Mouse (Mus musculus) kidney, embryonic 14.5 days (tissue): ENCODE measurements around the gene Foxred2. TPM values are rescaled to one million over a fixed set of nuclear protein-coding genes. Genes with fewer than 3 reads are reported as not detected.
A peak's percentile ranks its signal among the peaks of the same experiment; 100 is the strongest.

Experiments used
- ATAC-seq: fragments of 200-750 bp; cut with Nextera tagmentation; 2 replicates; pipeline ENCODE4 v1.8.0; 2017; ENCODE audit warnings: moderate number of reproducible peaks, mild to moderate bottlenecking, moderate TSS enrichment, moderate library complexity; ENCODE audit not compliant: low FRiP score, low TSS enrichment
- H3K27ac ChIP-seq: fragments of 300-500 bp; sonication (generic); 2 replicates; pipeline ENCODE4 v1.5.1; 2014; ENCODE audit warnings: low read depth, mild to moderate bottlenecking, low read length, moderate library complexity, mixed read lengths
- H3K27me3 ChIP-seq: fragments of 300-500 bp; sonication (generic); 2 replicates; pipeline ENCODE4 v1.6.1; 2014; ENCODE audit warnings: mild to moderate bottlenecking, low read length; ENCODE audit not compliant: control insufficient read depth, insufficient read depth
- H3K36me3 ChIP-seq: fragments of 300-500 bp; sonication (generic); 2 replicates; pipeline ENCODE4 v1.6.1; 2014; ENCODE audit warnings: low read length, mixed read lengths; ENCODE audit not compliant: control insufficient read depth, insufficient read depth
- H3K4me1 ChIP-seq: fragments of 300-500 bp; sonication (generic); 2 replicates; pipeline ENCODE4 v1.6.1; 2014; ENCODE audit warnings: low read length, mixed read lengths; ENCODE audit not compliant: control insufficient read depth, insufficient read depth
- H3K4me2 ChIP-seq: fragments of 300-500 bp; sonication (generic); replicated peaks from 2 replicates; pipeline ENCODE4 v1.6.1; 2014; ENCODE audit warnings: low read depth, mild to moderate bottlenecking, low read length
- H3K4me3 ChIP-seq: fragments of 300-500 bp; sonication (generic); 2 replicates; pipeline ENCODE4 v1.5.1; 2014; ENCODE audit warnings: mild to moderate bottlenecking, low read length
- H3K9ac ChIP-seq: fragments of 300-500 bp; sonication (generic); 2 replicates; pipeline ENCODE4 v1.6.1; 2014; ENCODE audit warnings: low read depth, mild to moderate bottlenecking, low read length, moderate library complexity
- H3K9me3 ChIP-seq: fragments of 300-500 bp; sonication (generic); 2 replicates; pipeline ENCODE4 v1.6.1; 2016; ENCODE audit warnings: low read length; ENCODE audit not compliant: control insufficient read depth
- WGBS: fragments of 180-500 bp; shearing (Covaris S2); extraction: QIAGEN DNeasy Blood & Tissue Kit; methylation state at CpG from one replicate; pipeline ENCODE4 v1.1.7; 2014; 5-methylcytosine and 5-hydroxymethylcytosine counted together
- polyA plus RNA-seq: library from polyadenylated mRNA; unstranded; fragments of >200 nt; fragmentation: Nextera tagmentation; extraction: Ambion mirVana; gene quantifications from 2 replicates; pipeline ENCODE4 v1.2.1, GENCODE M21; 2014

The Foxred2 gene
- 4.2 and 6.2 TPM in 2 replicates for polyA plus RNA-seq

DNA sequence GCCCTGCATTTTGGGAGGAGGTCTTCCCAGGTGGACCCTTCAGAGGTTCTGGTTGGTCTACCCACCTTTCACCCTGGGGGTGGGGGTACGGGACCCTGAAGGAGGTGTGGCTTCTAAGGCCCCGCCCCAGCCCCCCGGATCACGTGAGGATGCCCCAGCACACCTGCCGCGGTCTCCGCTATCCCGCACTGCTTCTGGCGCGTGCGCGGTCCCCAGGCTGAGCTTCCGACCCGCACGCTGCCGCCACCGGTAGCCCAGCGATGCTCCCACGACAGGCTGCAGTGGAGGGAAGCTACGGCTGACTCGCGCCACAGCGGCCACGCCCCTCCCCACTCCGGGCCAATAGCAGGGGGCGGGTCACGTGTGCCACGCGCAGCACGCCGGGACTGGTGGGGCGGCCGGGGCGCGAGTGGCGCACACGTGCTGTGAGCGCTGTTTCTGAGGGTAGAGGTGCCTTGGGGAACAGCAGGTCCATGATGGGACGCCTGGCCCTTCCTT lies at the start of gene Foxred2:
Foxred2 (minus strand) TSS at position 319 of the 498 bp plus-strand sequence.
- Histone ChIP-seq H3K27me3 (peaks cover 8% of the 10 kb centered on the region), H3K9ac (peak within 1 kb of the TSS; percentile 44), H3K27ac (no peak within 1 kb of the TSS), H3K9me3 (no peaks in the 10 kb centered on the region), H3K4me2 (peak within 1 kb of the TSS; percentile 69), H3K36me3 (peaks cover 33% of the 10 kb centered on the region), H3K4me1 (peaks cover 13% of the 10 kb centered on the region), H3K4me3 (peak within 1 kb of the TSS; percentile 39)
- under 1% methylated on average over 39 of the region's 39 CpGs for WGBS
- ATAC-seq = peak; percentile 94

DNA sequence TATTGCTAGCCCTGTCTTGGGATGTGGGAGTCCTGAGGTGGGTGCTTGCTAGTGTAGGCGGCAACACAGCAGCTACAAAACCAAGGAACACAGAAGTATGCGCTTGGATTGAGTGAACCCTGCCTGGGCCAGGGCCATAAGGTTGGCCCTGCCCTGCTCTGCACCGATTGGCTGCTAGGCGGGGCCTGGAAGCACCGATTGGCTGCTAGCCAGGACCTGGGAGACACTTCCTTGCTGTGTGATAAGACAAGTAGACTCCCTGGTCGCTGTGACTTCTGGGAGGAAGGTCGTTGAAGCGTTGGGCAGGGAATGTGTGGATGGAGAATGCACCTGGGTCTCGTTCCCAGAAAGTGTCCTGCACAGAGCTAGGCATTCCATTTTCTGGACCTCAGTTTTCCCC lies 47.4 kb upstream of the Foxred2 start:
- ATAC-seq = peak; percentile 71
- no peak overlapping the region for H3K9ac ChIP-seq
- H3K4me1 ChIP-seq = no peaks in the 10 kb centered on the region
- no peak overlapping the region for H3K4me3 ChIP-seq
- H3K27ac ChIP-seq = no peak overlapping the region
- no peaks in the 10 kb centered on the region for H3K9me3 ChIP-seq
- H3K4me2 ChIP-seq = no peak overlapping the region
- no peaks in the 10 kb centered on the region for H3K27me3 ChIP-seq
- WGBS = 40% methylated on average over 9 of the region's 9 CpGs
- H3K36me3 ChIP-seq = no peaks in the 10 kb centered on the region

- H3K36me3 ChIP-seq = no peaks in the 10 kb centered on the region
- no peak overlapping the region for H3K4me2 ChIP-seq
- no peak overlapping the region for H3K27ac ChIP-seq
- no peaks in the 10 kb centered on the region for H3K27me3 ChIP-seq
- H3K9me3 ChIP-seq = no peaks in the 10 kb centered on the region
- 23% methylated on average over 5 of the region's 5 CpGs for WGBS
- H3K9ac ChIP-seq = no peak overlapping the region
- no peak overlapping the region for H3K4me3 ChIP-seq
- no peak for ATAC-seq
- no peaks in the 10 kb centered on the region for H3K4me1 ChIP-seq
Observed at GRCm38 (mm10) chr15:78001400-78001799, 44.9 kb upstream of the Foxred2 start.

- Histone ChIP-seq H3K4me1 (no peaks in the 10 kb centered on the region), H3K27ac (no peak overlapping the region), H3K4me2 (no peak overlapping the region), H3K4me3 (no peak overlapping the region), H3K9ac (no peak overlapping the region), H3K9me3 (no peaks in the 10 kb centered on the region), H3K27me3 (no peaks in the 10 kb centered on the region), H3K36me3 (no peaks in the 10 kb centered on the region)
- 64% methylated on average over 5 of the region's 5 CpGs for WGBS
- no peak for ATAC-seq
Observed at GRCm38 (mm10) chr15:77988541-77988940, 32.0 kb upstream of the Foxred2 start.

DNA sequence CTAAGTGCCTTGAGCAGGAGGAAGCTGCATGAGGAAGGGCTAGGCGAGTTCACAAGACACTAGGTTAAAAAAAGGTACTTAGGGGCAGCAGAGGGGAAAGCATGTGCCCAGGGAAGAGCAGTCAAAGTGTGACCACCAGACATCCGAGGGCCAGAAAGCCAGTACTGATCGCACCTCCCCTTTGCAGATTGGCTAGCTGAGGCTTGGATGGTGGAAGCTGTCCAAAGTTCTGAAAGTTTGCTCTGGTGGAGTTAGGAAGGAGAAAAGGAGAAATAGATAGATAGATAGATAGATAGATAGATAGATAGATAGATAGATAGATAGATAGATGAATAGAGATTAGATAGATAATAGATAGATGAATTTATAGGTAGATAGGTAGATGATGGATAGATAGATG lies 26.9 kb upstream of the Foxred2 start:
- Histone ChIP-seq H3K27me3 (peaks cover 2% of the 10 kb centered on the region; the same call in 1 of the 2 replicates), H3K27ac (no peak overlapping the region), H3K9me3 (no peaks in the 10 kb centered on the region), H3K4me2 (no peak overlapping the region), H3K4me1 (no peaks in the 10 kb centered on the region), H3K4me3 (no peak overlapping the region), H3K36me3 (no peaks in the 10 kb centered on the region), H3K9ac (no peak overlapping the region)
- 23% methylated on average over 3 of the region's 3 CpGs for WGBS
- ATAC-seq = no peak

DNA sequence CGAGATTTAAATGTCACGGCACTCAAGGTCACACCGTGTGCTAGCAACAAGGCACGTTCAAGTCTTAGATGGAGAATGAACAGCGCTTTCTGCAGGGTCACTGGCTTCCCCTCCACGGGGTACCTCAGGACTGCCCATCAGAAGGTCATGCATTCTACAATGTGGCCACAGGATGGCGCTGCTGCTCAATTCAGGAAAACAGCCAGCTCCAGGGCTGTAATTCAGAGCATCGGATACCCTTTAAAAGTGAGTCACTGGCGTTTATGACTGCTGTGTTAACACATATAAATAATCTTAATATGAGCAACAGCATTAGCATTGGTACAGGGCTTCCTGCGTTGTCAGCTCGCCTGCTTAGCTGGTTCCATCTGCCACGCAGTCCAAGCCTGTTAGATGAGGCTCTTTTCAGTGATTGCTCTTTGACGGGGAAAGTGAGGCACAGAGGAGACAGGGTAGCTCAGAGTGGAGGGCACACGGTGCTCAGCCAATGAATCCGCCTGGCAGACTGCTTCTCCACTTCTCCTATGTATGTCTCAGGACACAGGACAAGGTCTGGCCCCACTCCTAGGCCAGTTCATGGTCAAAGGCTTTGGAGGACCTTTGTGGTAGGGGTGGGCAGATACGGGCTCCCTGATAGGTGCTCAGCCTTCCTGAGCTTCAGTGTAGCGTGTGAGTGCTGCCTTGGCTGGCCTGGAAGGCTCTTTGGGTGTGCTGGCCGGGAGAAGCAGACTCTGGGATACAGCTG lies 25.8 kb upstream of the Foxred2 start:
- Histone ChIP-seq H3K36me3 (no peaks in the 10 kb centered on the region), H3K9me3 (no peaks in the 10 kb centered on the region), H3K4me3 (no peak overlapping the region), H3K9ac (no peak overlapping the region), H3K4me2 (no peak overlapping the region), H3K27me3 (peaks cover 2% of the 10 kb centered on the region; the same call in 1 of the 2 replicates), H3K27ac (no peak overlapping the region), H3K4me1 (no peaks in the 10 kb centered on the region)
- 29% methylated on average over 18 of the region's 18 CpGs for WGBS
- no peak for ATAC-seq

GRCm38 (mm10) chr15:77981181-77981680 lies 24.7 kb upstream of the Foxred2 start:
- 65% methylated on average over 5 of the region's 5 CpGs for WGBS
- H3K27me3 ChIP-seq = peaks cover 2% of the 10 kb centered on the region; the same call in 1 of the 2 replicates
- ATAC-seq = no peak
- no peak overlapping the region for H3K27ac ChIP-seq
- H3K4me1 ChIP-seq = no peaks in the 10 kb centered on the region
- no peaks in the 10 kb centered on the region for H3K36me3 ChIP-seq
- no peak overlapping the region for H3K4me2 ChIP-seq
- no peaks in the 10 kb centered on the region for H3K9me3 ChIP-seq
- no peak overlapping the region for H3K9ac ChIP-seq
- no peak overlapping the region for H3K4me3 ChIP-seq

DNA sequence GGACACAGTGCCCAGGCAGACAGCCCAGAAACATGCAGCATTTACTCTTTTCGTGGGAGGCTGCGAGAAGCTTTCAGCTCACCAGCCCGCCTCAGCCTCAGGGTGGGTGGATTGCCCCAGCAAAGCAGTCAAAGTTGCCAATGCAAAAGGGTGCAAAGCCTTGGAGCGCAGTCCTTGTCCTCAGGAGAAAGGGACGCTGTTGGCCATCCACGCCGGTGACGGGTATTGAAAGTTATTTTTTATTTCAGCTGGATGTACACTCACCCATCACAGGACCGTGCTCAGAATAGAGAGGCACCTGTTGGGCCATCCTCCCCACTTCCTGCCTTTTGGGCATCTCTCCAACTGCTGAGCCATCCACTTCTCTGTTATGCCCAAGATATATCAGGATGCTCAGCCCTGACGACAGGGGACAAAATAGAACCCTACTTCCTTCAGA lies 22.9 kb upstream of the Foxred2 start:
- Histone ChIP-seq H3K27ac (no peak overlapping the region), H3K27me3 (peaks cover 2% of the 10 kb centered on the region; the same call in 1 of the 2 replicates), H3K9ac (no peak overlapping the region), H3K4me1 (no peaks in the 10 kb centered on the region), H3K4me3 (no peak overlapping the region), H3K4me2 (no peak overlapping the region), H3K36me3 (no peaks in the 10 kb centered on the region), H3K9me3 (no peaks in the 10 kb centered on the region)
- ATAC-seq = no peak
- 83% methylated on average over 10 of the region's 10 CpGs for WGBS

- no peak for ATAC-seq
- no peaks in the 10 kb centered on the region for H3K36me3 ChIP-seq
- no peaks in the 10 kb centered on the region for H3K9me3 ChIP-seq
- 67% methylated on average over 3 of the region's 3 CpGs for WGBS
- no peaks in the 10 kb centered on the region for H3K4me1 ChIP-seq
- no peak overlapping the region for H3K27ac ChIP-seq
- no peak overlapping the region for H3K4me2 ChIP-seq
- H3K27me3 ChIP-seq = peaks cover 2% of the 10 kb centered on the region; the same call in 1 of the 2 replicates
- no peak overlapping the region for H3K9ac ChIP-seq
- H3K4me3 ChIP-seq = no peak overlapping the region
Observed at GRCm38 (mm10) chr15:77977663-77978062, 21.1 kb upstream of the Foxred2 start.
